Mouse (Mus musculus) limb, embryonic 13.5 days (tissue): ENCODE measurements around the gene Olfr815. TPM values are rescaled to one million over a fixed set of nuclear protein-coding genes. Genes with fewer than 3 reads are reported as not detected.
"Not testable (repeated sequence)": the region's sequence is repeated elsewhere in the genome, so short reads cannot be mapped to it uniquely, and the experiment has no call there.

Source experiments
- ATAC-seq: fragments of 200-750 bp; cut with Nextera tagmentation; 2 replicates; pipeline ENCODE4 v1.8.0; 2017; ENCODE audit warnings: low read depth, moderate number of reproducible peaks, moderate TSS enrichment; ENCODE audit not compliant: low FRiP score
- H3K27ac ChIP-seq: fragments of 300-500 bp; sonication (generic); 2 replicates; pipeline ENCODE4 v1.5.1; 2015; ENCODE audit warnings: inconsistent platforms, mild to moderate bottlenecking, moderate library complexity
- H3K27me3 ChIP-seq: fragments of 300-500 bp; sonication (generic); 2 replicates; pipeline ENCODE4 v1.6.1; 2015; ENCODE audit warnings: mild to moderate bottlenecking, inconsistent platforms
- H3K36me3 ChIP-seq: fragments of 300-500 bp; sonication (generic); 2 replicates; pipeline ENCODE4 v1.6.1; 2015; ENCODE audit warnings: inconsistent platforms, mild to moderate bottlenecking, moderate library complexity
- H3K4me1 ChIP-seq: fragments of 300-500 bp; sonication (generic); 2 replicates; pipeline ENCODE4 v1.6.1; 2015; ENCODE audit warnings: inconsistent platforms
- H3K4me2 ChIP-seq: fragments of 300-500 bp; sonication (generic); replicated peaks from 2 replicates; pipeline ENCODE4 v1.6.1; 2015; ENCODE audit warnings: inconsistent platforms, mild to moderate bottlenecking, moderate library complexity
- H3K4me3 ChIP-seq: fragments of 300-500 bp; sonication (generic); 2 replicates; pipeline ENCODE4 v1.5.1; 2015; ENCODE audit warnings: moderate library complexity, mild to moderate bottlenecking, inconsistent platforms
- H3K9ac ChIP-seq: fragments of 300-500 bp; sonication (generic); 2 replicates; pipeline ENCODE4 v1.6.1; 2015; ENCODE audit warnings: mild to moderate bottlenecking, inconsistent platforms
- H3K9me3 ChIP-seq: fragments of 300-500 bp; sonication (generic); 2 replicates; pipeline ENCODE4 v1.6.1; 2016; ENCODE audit warnings: inconsistent platforms
- WGBS: fragments of 180-500 bp; shearing (Covaris S2); methylation state at CpG from one replicate; pipeline ENCODE4 v1.1.7; 2015; 5-methylcytosine and 5-hydroxymethylcytosine counted together
- polyA plus RNA-seq: library from polyadenylated mRNA; unstranded; fragments of >200 nt; fragmentation: Nextera tagmentation; extraction: Ambion mirVana; gene quantifications from 2 replicates; pipeline ENCODE4 v1.2.1, GENCODE M21; 2015

Olfr815 gene
- not detected in 2 replicates for polyA plus RNA-seq

GRCm38 (mm10) chr10:129905767-129906166, at the start of gene Olfr815:
Gene Olfr815 (minus strand): TSS chr10:129905867.
- H3K4me3 ChIP-seq, ATAC-seq, H3K27me3 ChIP-seq, H3K27ac ChIP-seq, H3K4me2 ChIP-seq, H3K9me3 ChIP-seq, H3K4me1 ChIP-seq, H3K9ac ChIP-seq, H3K36me3 ChIP-seq: not testable (repeated sequence)
- WGBS, result 50% methylated on average over 1 of the region's 1 CpGs

GRCm38 (mm10) chr10:129949000-129949399, 43.3 kb upstream of the Olfr815 start, which contains the start of gene Olfr818:
Gene Olfr818 (minus strand): TSS chr10:129949100.
- H3K27ac ChIP-seq, result no peak within 1 kb of the TSS
- H3K36me3 ChIP-seq, result no peaks in the 10 kb centered on the region
- H3K4me2 ChIP-seq, result no peak within 1 kb of the TSS
- H3K9me3 ChIP-seq, result no peaks in the 10 kb centered on the region
- 87% methylated on average over 2 of the region's 2 CpGs for WGBS
- no peaks in the 10 kb centered on the region for H3K27me3 ChIP-seq
- no peak within 1 kb of the TSS for H3K9ac ChIP-seq
- no peak for ATAC-seq
- no peaks in the 10 kb centered on the region for H3K4me1 ChIP-seq
- no peak within 1 kb of the TSS for H3K4me3 ChIP-seq

- no peaks in the 10 kb centered on the region for H3K36me3 ChIP-seq
- no peak within 1 kb of the TSS for H3K9ac ChIP-seq
- H3K27me3 ChIP-seq, result no peaks in the 10 kb centered on the region
- no peak within 1 kb of the TSS for H3K4me3 ChIP-seq
- H3K9me3 ChIP-seq, result no peaks in the 10 kb centered on the region
- no peak for ATAC-seq
- H3K27ac ChIP-seq, result no peak within 1 kb of the TSS
- H3K4me2 ChIP-seq, result no peak within 1 kb of the TSS
- 62% methylated on average over 1 of the region's 1 CpGs for WGBS
- no peaks in the 10 kb centered on the region for H3K4me1 ChIP-seq
Measured at GRCm38 (mm10) chr10:129915497-129915896, 9.8 kb upstream of the Olfr815 start, which contains the start of gene Olfr816. Gene Olfr816 (minus strand): TSS chr10:129915597.

GRCm38 (mm10) chr10:129885934-129886333, 19.7 kb downstream of the Olfr815 start:
- Histone ChIP-seq H3K36me3 (no peaks in the 10 kb centered on the region), H3K27me3 (no peaks in the 10 kb centered on the region), H3K9ac (no peak overlapping the region), H3K4me3 (no peak overlapping the region), H3K27ac (no peak overlapping the region), H3K4me2 (no peak overlapping the region), H3K4me1 (no peaks in the 10 kb centered on the region), H3K9me3 (no peaks in the 10 kb centered on the region)
- no peak for ATAC-seq
- 89% methylated on average over 7 of the region's 7 CpGs for WGBS

- not testable (repeated sequence) for H3K4me3 ChIP-seq, ATAC-seq, H3K36me3 ChIP-seq, H3K9ac ChIP-seq, H3K27me3 ChIP-seq, H3K27ac ChIP-seq, H3K9me3 ChIP-seq, H3K4me1 ChIP-seq, H3K4me2 ChIP-seq
- 65% methylated on average over 6 of the region's 6 CpGs for WGBS
Measured at GRCm38 (mm10) chr10:129885496-129885895, 20.2 kb downstream of the Olfr815 start.

- not testable (repeated sequence) for H3K27ac ChIP-seq, H3K4me3 ChIP-seq, ATAC-seq, H3K4me2 ChIP-seq, H3K27me3 ChIP-seq, H3K9ac ChIP-seq, H3K4me1 ChIP-seq, H3K9me3 ChIP-seq, H3K36me3 ChIP-seq
- WGBS, result 45% methylated on average over 1 of the region's 1 CpGs
Measured at GRCm38 (mm10) chr10:129879751-129880150, 25.9 kb downstream of the Olfr815 start, which contains the start of gene Olfr814. Gene Olfr814 (minus strand): TSS chr10:129879851.

- no peak for ATAC-seq
- H3K9me3 ChIP-seq, result no peaks in the 10 kb centered on the region
- no peak within 1 kb of the TSS for H3K4me2 ChIP-seq
- no peak within 1 kb of the TSS for H3K9ac ChIP-seq
- no peaks in the 10 kb centered on the region for H3K4me1 ChIP-seq
- H3K36me3 ChIP-seq, result no peaks in the 10 kb centered on the region
- H3K27ac ChIP-seq, result no peak within 1 kb of the TSS
- no peaks in the 10 kb centered on the region for H3K27me3 ChIP-seq
- H3K4me3 ChIP-seq, result no peak within 1 kb of the TSS
Measured at GRCm38 (mm10) chr10:129855067-129855466, 50.6 kb downstream of the Olfr815 start, which contains the start of gene Olfr813. Gene Olfr813 (plus strand): TSS chr10:129855367.

Other genes starting within 250 kb of the Olfr815 start
- gene Olfr800, start 248.2 kb downstream of the Olfr815 start, polyA plus RNA-seq, result not detected in 2 replicates
- gene Olfr801, start 232.0 kb downstream of the Olfr815 start, polyA plus RNA-seq, result not detected in 2 replicates
- not detected in 2 replicates for gene Olfr802, start 217.7 kb downstream of the Olfr815 start, polyA plus RNA-seq
- not detected in 2 replicates for gene Olfr803, start 211.6 kb downstream of the Olfr815 start, polyA plus RNA-seq
- not detected in 2 replicates for gene Olfr804, start 202.7 kb downstream of the Olfr815 start, polyA plus RNA-seq
- gene Olfr805, start 176.5 kb downstream of the Olfr815 start, polyA plus RNA-seq, result not detected in 2 replicates
- gene Olfr806, start 163.9 kb downstream of the Olfr815 start, polyA plus RNA-seq, result not detected in 2 replicates
- not detected in 2 replicates for gene Olfr807, start 148.1 kb downstream of the Olfr815 start, polyA plus RNA-seq
- not detected in 2 replicates for gene Olfr808, start 140.4 kb downstream of the Olfr815 start, polyA plus RNA-seq
- gene Olfr809, start 131.2 kb downstream of the Olfr815 start, polyA plus RNA-seq, result not detected in 2 replicates
- not detected in 2 replicates for gene Olfr810, start 111.0 kb downstream of the Olfr815 start, polyA plus RNA-seq
- not detected in 2 replicates for gene Olfr811, start 101.5 kb downstream of the Olfr815 start, polyA plus RNA-seq
- gene Olfr812, start 59.8 kb downstream of the Olfr815 start, polyA plus RNA-seq, result not detected in 2 replicates
- gene Olfr813, start 50.5 kb downstream of the Olfr815 start, polyA plus RNA-seq, result not detected in 2 replicates
- gene Olfr814, start 26.0 kb downstream of the Olfr815 start, polyA plus RNA-seq, result not detected in 2 replicates
- not detected in 2 replicates for gene Olfr816, start 9.7 kb upstream of the Olfr815 start, polyA plus RNA-seq
- not detected in 2 replicates for gene Olfr818, start 43.2 kb upstream of the Olfr815 start, polyA plus RNA-seq
- gene Olfr819, start 61.4 kb upstream of the Olfr815 start, polyA plus RNA-seq, result not detected in 2 replicates
- gene Olfr247, start 70.3 kb upstream of the Olfr815 start, polyA plus RNA-seq, result not detected in 2 replicates
- not detected in 2 replicates for gene Gm10310, start 79.2 kb upstream of the Olfr815 start, polyA plus RNA-seq
- gene Olfr820, start 106.8 kb upstream of the Olfr815 start, polyA plus RNA-seq, result not detected in 2 replicates
- not detected in 2 replicates for gene Olfr821, start 124.5 kb upstream of the Olfr815 start, polyA plus RNA-seq
- gene Olfr822, start 165.3 kb upstream of the Olfr815 start, polyA plus RNA-seq, result not detected in 2 replicates
- not detected in 2 replicates for gene Olfr823, start 209.5 kb upstream of the Olfr815 start, polyA plus RNA-seq
- not detected in 2 replicates for gene Olfr824, start 224.1 kb upstream of the Olfr815 start, polyA plus RNA-seq